Comparison of ENCODE assay signal across 8 mouse cellular contexts in the genomic region with DNA sequence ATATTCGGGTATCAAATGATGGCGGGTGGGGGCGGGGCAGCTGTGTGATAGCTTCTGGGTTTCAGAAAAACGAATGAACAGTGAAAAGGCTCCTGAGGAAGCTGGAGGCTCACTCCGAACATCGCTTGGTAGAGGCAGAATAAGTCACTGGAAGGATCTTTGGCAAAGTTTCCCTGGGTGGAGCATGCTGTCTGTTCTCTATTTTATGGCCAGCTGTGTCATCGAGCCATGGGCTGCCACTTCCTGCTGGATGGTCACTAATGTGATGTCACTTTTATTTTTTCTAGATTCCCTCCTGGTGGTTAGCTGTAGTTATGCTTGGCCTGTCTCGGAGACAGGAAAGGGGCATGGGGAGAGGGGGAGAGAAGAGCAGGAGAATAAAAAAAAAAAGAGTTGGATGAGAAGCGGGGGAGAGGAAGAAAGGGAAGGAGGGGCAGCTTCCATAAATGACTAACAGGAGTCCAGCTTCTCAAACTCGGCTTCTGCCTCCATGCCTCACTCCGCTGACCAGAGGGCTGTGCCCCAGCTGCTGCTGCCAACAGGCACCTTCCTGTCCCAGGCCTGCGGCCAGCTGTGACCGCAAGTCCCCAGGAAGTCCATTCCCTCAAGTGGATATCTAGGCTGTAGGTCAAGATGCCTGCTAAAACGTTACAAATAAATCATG. TPM values are rescaled to one million over a fixed set of nuclear protein-coding genes. Genes with fewer than 3 reads are reported as not detected.
DNase-seq lines count a peak whose midpoint lies in the region; ATAC-seq and TF ChIP-seq lines count a peak whose summit lies in the region.

No protein-coding gene starts in this region.

- no peak overlapping the region for H3K4me3 ChIP-seq in heart, adult 2 months
- H3K4me3 ChIP-seq in lung, embryonic 14.5 days (ENCODE audit: low read depth, low read length) = no peak overlapping the region
- no peak overlapping the region for H3K4me3 ChIP-seq in neural tube, embryonic 14.5 days (ENCODE audit: low read depth, low read length)

- H3K79me2 ChIP-seq in heart, adult 2 months (replicated peaks; ENCODE audit: control insufficient read depth, insufficient read depth, low read length) = no peaks in the 10 kb centered on the region

- intact Hi-C loops in heart, adult 2 months (cut with DNase I) = no loop called here

- 0 out of 2 replicates have a peak, but pooled peaks have one; percentile 8 for TF ChIP-seq CTCF in heart, adult 2 months (IDR thresholded peaks at IDR 0.05)
- TF ChIP-seq CTCF in lung, embryonic 14.5 days (IDR thresholded peaks at IDR 0.05; ENCODE audit: low read depth) = peak; percentile 11; the same call in 1 of the 2 replicates

- no peaks in the 10 kb centered on the region for H3K36me3 ChIP-seq in heart, adult 2 months (ENCODE audit: control insufficient read depth, insufficient read depth, low read length)
- H3K36me3 ChIP-seq in lung, embryonic 14.5 days (ENCODE audit: insufficient read depth) = no peaks in the 10 kb centered on the region
- H3K36me3 ChIP-seq in neural tube, embryonic 14.5 days (ENCODE audit: control insufficient read depth, insufficient read depth, low read length) = no peaks in the 10 kb centered on the region

- no peaks in the 10 kb centered on the region for H3K9me3 ChIP-seq in lung, embryonic 14.5 days (ENCODE audit: low read depth, low read length)
- H3K9me3 ChIP-seq in neural tube, embryonic 14.5 days (ENCODE audit: control insufficient read depth, low read length) = no peaks in the 10 kb centered on the region

- H3K27me3 ChIP-seq in heart, adult 2 months (ENCODE audit: control insufficient read depth, insufficient read depth, low read length) = no peaks in the 10 kb centered on the region
- no peaks in the 10 kb centered on the region for H3K27me3 ChIP-seq in lung, embryonic 14.5 days (ENCODE audit: insufficient read depth, low read length)
- 0 out of 2 replicates have a peak, but pooled peaks cover 5% of the 10 kb centered on the region for H3K27me3 ChIP-seq in neural tube, embryonic 14.5 days (ENCODE audit: control insufficient read depth, insufficient read depth, low read length)

- no peak overlapping the region for H3K9ac ChIP-seq in heart, adult 2 months (ENCODE audit: low read depth, low read length)
- no peak overlapping the region; the same call in 1 of the 2 replicates for H3K9ac ChIP-seq in lung, embryonic 14.5 days
- no peak overlapping the region for H3K9ac ChIP-seq in neural tube, embryonic 14.5 days (replicated peaks; ENCODE audit: low read depth, low read length)

- ATAC-seq in lung, embryonic 14.5 days (ENCODE audit: insufficient read depth) = peak; percentile 80
- ATAC-seq in neural tube, embryonic 14.5 days (ENCODE audit: low read depth) = no peak
- no peak for ATAC-seq in CD4-positive, CD25-positive, alpha-beta regulatory T cell, adult 4 months

- 0 out of 2 replicates have a peak, but pooled peaks have one; percentile 9 for TF ChIP-seq EP300 in heart, adult 2 months (IDR thresholded peaks at IDR 0.05; ENCODE audit: insufficient read depth, low read depth, low read length)

- peaks cover 1% of the 10 kb centered on the region for H3K4me1 ChIP-seq in heart, adult 2 months (ENCODE audit: control insufficient read depth, insufficient read depth, low read length)
- H3K4me1 ChIP-seq in lung, embryonic 14.5 days (ENCODE audit: insufficient read depth) = peaks cover 5% of the 10 kb centered on the region; the same call in 1 of the 2 replicates
- H3K4me1 ChIP-seq in neural tube, embryonic 14.5 days (ENCODE audit: control insufficient read depth, insufficient read depth, low read length) = peaks cover 12% of the 10 kb centered on the region

- TF ChIP-seq POLR2A in heart, adult 2 months (IDR thresholded peaks at IDR 0.05; ENCODE audit: insufficient read depth, low read depth, low read length) = no peak

- peak overlapping the region; percentile 12; the same call in 1 of the 2 replicates for H3K27ac ChIP-seq in heart, adult 2 months
- H3K27ac ChIP-seq in lung, embryonic 14.5 days (ENCODE audit: low read depth) = peak overlapping the region; percentile 65
- H3K27ac ChIP-seq in neural tube, embryonic 14.5 days (ENCODE audit: low read depth, low read length) = no peak overlapping the region

- DNase-seq in NIH3T3 (ENCODE audit: low read depth) = peak; percentile 73
- peak; percentile 55 for DNase-seq in embryo, embryonic 10 days (ENCODE audit: low spot score)
- peak; percentile 59 to 76 for DNase-seq in heart, adult 2 months
- peak; percentile 55 for DNase-seq in kidney, adult 11 months
- peak; percentile 80 for DNase-seq in lung, embryonic 14.5 days
- no peak for DNase-seq in frontal cortex, postnatal 14 days (ENCODE audit: low spot score in 2 of 2)

- WGBS in heart, adult 2 months = 15% methylated on average over 14 of the region's 14 CpGs
- 4% methylated on average over 14 of the region's 14 CpGs for WGBS in lung, embryonic 14.5 days
- 16% methylated on average over 14 of the region's 14 CpGs for WGBS in neural tube, embryonic 14.5 days

- H3K4me2 ChIP-seq in lung, embryonic 14.5 days = peak overlapping the region; percentile 51
- peak overlapping the region; percentile 36; the same call in 1 of the 2 replicates for H3K4me2 ChIP-seq in neural tube, embryonic 14.5 days (ENCODE audit: low read depth, low read length)

RNA-seq across cellular contexts. Expression of a gene that starts 9.8 kb away (rescaled TPM):
- under 1 TPM; 0.45 to 0.50 TPM for total RNA-seq in heart, adult 2 months (2021)
- 0.18 and 0.47 TPM in 2 replicates for polyA plus RNA-seq in heart, adult 2 months (2012; rRNA removed)
- not detected in 2 replicates for polyA plus RNA-seq in lung, embryonic 14.5 days (2014; fragmentation: Nextera tagmentation; extraction: Ambion mirVana)
- polyA plus RNA-seq in neural tube, embryonic 14.5 days (2014; fragmentation: Nextera tagmentation; extraction: Ambion mirVana) = not detected in 2 replicates
- under 1 TPM in 1 of 2 experiments, not detected in 1; 0.29 TPM for polyA plus RNA-seq in CD4-positive, CD25-positive, alpha-beta regulatory T cell, adult 4 months (2017; shearing (Covaris generic))

RNA-seq across cellular contexts. Expression of a gene that starts 19.5 kb away (rescaled TPM):
- under 1 TPM; 0.31 to 0.32 TPM for total RNA-seq in heart, adult 2 months (2021)
- polyA plus RNA-seq in heart, adult 2 months (2012; rRNA removed) = 1.1 and 1.3 TPM in 2 replicates
- polyA plus RNA-seq in lung, embryonic 14.5 days (2014; fragmentation: Nextera tagmentation; extraction: Ambion mirVana) = 0.35 and 0.55 TPM in 2 replicates
- 0.25 and 0.94 TPM in 2 replicates for polyA plus RNA-seq in neural tube, embryonic 14.5 days (2014; fragmentation: Nextera tagmentation; extraction: Ambion mirVana)
- polyA plus RNA-seq in CD4-positive, CD25-positive, alpha-beta regulatory T cell, adult 4 months (2017; shearing (Covaris generic)) = 100 to 1,000 TPM; 156 to 274 TPM

RNA-seq across cellular contexts. Expression of a gene that starts 23.6 kb away (rescaled TPM):
- total RNA-seq in heart, adult 2 months (2021) = 1 to 10 TPM; 5.8 to 8.6 TPM
- polyA plus RNA-seq in heart, adult 2 months (2012; rRNA removed) = 11.4 and 22.1 TPM in 2 replicates
- not detected in 2 replicates for polyA plus RNA-seq in lung, embryonic 14.5 days (2014; fragmentation: Nextera tagmentation; extraction: Ambion mirVana)
- not detected in 2 replicates for polyA plus RNA-seq in neural tube, embryonic 14.5 days (2014; fragmentation: Nextera tagmentation; extraction: Ambion mirVana)
- polyA plus RNA-seq in CD4-positive, CD25-positive, alpha-beta regulatory T cell, adult 4 months (2017; shearing (Covaris generic)) = not detected

RNA-seq across cellular contexts. Expression of a gene that starts 34.2 kb away (rescaled TPM):
- total RNA-seq in heart, adult 2 months (2021) = 1 to 10 TPM; 2.7 to 9.1 TPM
- 3.0 TPM in 1 of 2 replicates, not detected in the other for polyA plus RNA-seq in heart, adult 2 months (2012; rRNA removed)
- not detected in 2 replicates for polyA plus RNA-seq in lung, embryonic 14.5 days (2014; fragmentation: Nextera tagmentation; extraction: Ambion mirVana)
- not detected in 2 replicates for polyA plus RNA-seq in neural tube, embryonic 14.5 days (2014; fragmentation: Nextera tagmentation; extraction: Ambion mirVana)
- polyA plus RNA-seq in CD4-positive, CD25-positive, alpha-beta regulatory T cell, adult 4 months (2017; shearing (Covaris generic)) = not detected

RNA-seq across cellular contexts. Expression of a gene that starts 45.0 kb away (rescaled TPM):
- 1 to 10 TPM in 1 of 2 experiments, under 1 TPM in 1; 0.52 to 1.1 TPM for total RNA-seq in heart, adult 2 months (2021)
- 0.47 and 3.9 TPM in 2 replicates for polyA plus RNA-seq in heart, adult 2 months (2012; rRNA removed)
- polyA plus RNA-seq in lung, embryonic 14.5 days (2014; fragmentation: Nextera tagmentation; extraction: Ambion mirVana) = not detected in 2 replicates
- polyA plus RNA-seq in neural tube, embryonic 14.5 days (2014; fragmentation: Nextera tagmentation; extraction: Ambion mirVana) = not detected in 2 replicates
- not detected for polyA plus RNA-seq in CD4-positive, CD25-positive, alpha-beta regulatory T cell, adult 4 months (2017; shearing (Covaris generic))

Comparison
In these comparisons a context has a peak if more than half of its experiments do, and no peak if none do; other contexts are left out.
1. DNase-seq: peak in NIH3T3 (single experiment), embryo, embryonic 10 days (single experiment), heart, adult 2 months (2 of 2), kidney, adult 11 months (single experiment) and lung, embryonic 14.5 days (single experiment); none in frontal cortex, postnatal 14 days (0 of 2).
2. RNA of a gene that starts 19.5 kb away (polyA plus RNA-seq): 156 to 274 TPM in CD4-positive, CD25-positive, alpha-beta regulatory T cell, adult 4 months; 1.1 to 1.3 TPM in heart, adult 2 months, 0.35 to 0.55 TPM in lung, embryonic 14.5 days and 0.25 to 0.94 TPM in neural tube, embryonic 14.5 days; every median in the first group is over 10 times any median in the second.
3. RNA of a gene that starts 23.6 kb away (polyA plus RNA-seq): 11.4 to 22.1 TPM in heart, adult 2 months; not detected in lung, embryonic 14.5 days, not detected in neural tube, embryonic 14.5 days and not detected in CD4-positive, CD25-positive, alpha-beta regulatory T cell, adult 4 months; every median in the first group is over 10 times any median in the second.